Mouse (Mus musculus) retina, adult 2 months (tissue): ENCODE results near the gene Sema4g.
"Not testable (repeated sequence)": the region's sequence is repeated elsewhere in the genome, so short reads cannot be mapped to it uniquely, and the experiment has no call there.

Source experiments
- DNase-seq: peaks from one replicate; pipeline ENCODE4 v3.0.0-alpha.2; 2012; ENCODE audit warnings: low read depth, low spot score

The Sema4g gene

DNA sequence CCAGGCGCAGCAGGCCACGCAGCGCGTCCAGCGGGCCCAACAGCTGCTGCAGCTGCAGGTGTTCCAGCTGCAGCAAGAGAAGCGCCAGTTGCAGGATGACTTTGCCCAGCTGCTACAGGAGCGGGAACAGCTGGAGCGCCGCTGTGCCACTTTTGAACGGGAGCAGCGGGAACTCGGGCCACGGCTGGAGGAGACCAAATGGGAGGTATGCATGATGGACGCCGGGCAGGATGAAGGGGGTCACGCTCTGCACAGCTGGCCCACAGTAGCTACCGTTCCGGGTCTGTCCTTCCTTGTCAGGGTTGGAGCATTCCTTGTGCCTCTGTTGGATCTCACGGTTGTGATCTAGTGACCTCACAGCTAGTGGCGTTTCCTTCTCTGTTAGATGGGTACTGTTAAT, 35.9 kb downstream of the Sema4g start:
- no peak for DNase-seq

DNA sequence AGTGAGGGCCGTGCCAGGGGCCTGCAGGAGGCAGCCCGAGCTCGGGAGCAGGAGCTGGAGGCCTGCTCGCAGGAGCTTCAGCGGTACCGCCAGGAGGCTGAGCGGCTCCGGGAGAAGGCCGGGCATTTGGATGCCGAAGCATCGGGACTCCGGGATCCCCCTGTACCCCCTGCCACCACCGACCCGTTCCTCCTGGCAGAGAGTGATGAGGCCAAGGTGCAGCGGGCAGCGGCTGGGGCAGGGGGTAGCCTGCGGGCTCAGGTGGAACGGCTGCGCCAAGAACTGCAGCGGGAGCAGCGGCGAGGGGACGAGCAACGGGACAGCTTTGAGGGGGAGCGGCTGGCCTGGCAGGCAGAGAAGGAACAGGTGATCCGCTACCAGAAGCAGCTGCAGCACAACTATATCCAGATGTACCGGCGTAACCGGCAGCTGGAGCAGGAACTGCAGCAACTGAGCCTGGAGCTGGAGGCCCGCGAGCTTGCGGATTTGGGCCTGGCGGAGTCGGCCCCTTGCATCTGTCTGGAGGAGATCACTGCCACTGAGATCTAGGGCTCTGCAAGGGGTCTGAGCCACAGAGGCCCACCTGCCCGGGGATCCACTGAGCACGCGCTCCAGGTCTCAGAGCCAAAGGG, 37.2 kb downstream of the Sema4g start:
- no peak for DNase-seq

DNA sequence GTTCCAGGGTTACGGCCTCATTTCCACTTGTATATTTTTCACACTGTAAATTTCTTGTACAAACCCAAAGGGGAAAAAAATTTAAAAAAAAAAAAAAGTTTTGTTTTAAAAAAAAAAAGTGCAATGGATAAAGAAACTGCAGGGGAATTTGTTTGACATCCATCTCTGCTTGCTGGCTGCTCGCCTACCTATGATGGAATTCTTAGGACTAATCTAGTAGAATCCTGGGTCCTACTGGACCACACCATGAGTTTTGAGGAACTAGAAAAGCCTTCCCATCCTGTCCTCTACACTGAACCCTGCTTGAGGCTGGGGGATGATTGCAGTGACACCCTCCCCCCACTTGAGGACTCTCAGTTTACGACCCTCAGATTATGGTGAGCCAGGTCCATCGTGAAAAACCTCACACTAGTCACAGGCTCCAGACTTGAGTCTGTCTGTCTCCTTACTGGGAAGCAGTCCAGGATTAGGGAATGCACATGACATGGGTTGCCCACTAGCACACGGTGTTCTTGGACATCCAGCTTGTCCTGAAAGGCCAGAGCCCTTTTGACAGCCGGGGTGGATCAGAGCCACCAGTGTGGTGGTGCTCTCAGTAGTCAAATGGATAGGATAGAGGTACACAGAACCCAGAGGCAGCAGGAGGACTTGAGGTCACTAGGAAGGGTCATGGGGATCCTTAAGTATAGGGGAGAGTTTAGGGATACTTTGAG, 38.2 kb downstream of the Sema4g start:
- DNase-seq, result no peak

DNA sequence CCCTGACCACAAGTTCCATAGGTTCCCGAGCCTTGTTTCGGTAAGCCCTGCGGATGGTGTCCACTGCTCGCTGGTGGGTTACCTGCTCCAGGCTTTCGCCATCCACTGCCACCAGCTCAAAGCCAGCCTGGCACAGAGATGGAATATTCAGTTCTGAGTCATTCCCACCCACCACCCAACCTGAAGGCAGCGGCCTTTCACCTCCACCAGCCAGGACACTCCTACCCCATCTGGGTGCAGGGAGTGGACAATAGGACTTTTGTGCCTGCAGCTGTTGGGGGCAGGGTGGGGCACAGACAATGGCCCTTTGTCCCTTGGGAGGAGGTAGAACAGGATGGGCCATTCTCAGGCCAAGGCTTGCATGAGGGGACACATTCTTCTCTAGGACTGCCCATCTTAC, 38.9 kb downstream of the Sema4g start:
- no peak for DNase-seq

DNA sequence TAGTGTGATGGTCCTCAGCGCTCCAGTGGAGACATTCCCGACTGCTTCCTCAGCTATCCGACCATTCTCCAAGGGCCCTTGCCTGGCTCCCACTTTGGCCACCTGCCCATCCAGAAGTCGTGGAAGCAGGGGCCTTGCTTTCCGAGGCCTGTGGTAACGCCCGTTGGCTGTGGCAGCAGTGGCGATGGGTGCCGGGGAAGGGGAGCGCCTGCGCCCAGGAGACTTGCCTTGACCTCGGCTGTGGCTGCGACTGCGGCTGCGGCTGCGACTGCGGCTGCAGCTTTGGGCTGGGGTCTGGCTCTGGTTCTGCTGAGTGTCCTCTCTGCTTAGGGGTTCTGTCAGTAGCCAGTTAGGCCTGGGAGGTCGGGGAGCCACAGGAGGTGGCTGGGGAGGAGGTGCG, 39.8 kb downstream of the Sema4g start:
- no peak for DNase-seq

DNA sequence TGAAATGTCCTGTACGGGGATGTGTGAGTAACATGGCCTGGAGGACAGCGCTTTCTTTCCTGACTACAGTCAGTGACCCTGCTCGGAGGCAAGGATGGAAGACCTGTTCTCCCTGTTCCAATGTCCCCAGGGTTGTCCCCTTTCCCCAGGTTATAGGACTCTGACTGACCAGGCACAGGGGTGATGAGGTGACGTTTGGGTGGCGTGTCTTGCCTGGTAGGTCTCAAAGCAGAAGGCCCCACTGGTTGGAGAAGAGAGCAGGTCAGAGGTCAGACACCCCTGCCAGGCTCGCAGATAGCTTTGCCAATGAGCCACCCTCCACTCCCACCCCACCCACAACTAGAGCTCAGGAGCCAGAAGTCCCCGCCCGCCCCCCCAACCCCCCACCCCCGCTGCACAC, 40.7 kb downstream of the Sema4g start:
- DNase-seq, result no peak

DNA sequence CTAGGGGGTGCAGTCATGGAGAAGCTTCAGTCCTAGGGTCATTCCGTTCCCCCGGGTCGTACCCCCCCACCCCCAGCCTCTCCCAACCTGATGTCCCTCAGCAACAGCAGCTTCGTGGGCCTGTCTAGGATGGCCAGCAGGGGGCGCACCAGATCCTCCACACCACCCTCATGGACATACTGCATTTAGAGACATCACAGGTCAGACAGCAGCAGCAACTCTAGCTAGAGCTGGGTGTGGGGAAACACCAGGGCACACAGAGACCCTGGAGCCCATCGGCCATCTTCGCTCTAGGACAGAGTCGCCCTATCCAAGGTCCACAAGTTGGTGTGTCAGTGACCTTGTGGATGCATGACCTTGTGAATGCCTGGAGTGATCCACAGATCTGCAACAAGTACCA, 41.2 kb downstream of the Sema4g start:
- DNase-seq, result no peak

DNA sequence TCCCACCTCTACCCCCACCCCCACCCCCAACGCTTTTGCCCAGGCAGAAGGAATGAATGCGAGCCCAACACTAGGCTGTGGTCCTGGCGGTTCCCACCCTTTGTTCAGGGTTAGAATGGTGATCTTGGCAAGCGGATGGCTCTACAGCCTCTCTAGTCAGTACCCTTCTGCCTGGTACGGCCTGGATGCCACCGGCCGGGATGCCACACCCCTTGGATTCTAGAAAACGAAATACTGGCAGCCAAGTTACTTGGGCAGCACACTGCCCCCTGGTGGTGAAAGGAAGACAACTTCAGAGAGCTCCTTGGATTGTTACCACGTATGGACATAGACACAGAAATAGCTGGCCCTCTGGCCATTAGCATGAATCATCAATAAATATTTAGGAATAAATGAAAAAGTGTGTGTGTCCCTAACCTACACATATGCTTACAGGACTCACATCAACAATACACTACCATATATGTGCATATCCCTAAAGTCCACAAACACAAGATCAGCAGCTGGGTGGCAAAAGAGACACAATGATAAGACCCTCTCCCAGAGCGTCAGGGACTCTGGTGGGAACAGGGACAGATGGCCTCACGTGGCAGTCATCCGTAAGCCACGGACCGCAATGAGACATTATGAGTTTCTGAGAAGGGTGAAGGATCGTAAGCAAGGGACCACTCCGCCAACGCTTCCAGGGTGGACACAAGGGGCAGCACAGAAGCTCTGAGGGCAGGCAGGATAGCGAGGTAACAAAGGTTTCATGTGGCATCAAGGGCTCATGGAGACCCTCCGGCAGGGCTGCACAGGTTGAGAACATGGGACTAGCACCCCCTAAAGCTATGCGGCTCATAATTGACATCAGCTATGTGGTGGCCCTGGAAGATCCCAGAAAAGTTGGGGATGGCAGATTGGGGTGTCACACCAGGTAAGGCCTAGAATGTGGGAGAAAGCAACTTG, 42.1 kb downstream of the Sema4g start:
- no peak for DNase-seq

DNA sequence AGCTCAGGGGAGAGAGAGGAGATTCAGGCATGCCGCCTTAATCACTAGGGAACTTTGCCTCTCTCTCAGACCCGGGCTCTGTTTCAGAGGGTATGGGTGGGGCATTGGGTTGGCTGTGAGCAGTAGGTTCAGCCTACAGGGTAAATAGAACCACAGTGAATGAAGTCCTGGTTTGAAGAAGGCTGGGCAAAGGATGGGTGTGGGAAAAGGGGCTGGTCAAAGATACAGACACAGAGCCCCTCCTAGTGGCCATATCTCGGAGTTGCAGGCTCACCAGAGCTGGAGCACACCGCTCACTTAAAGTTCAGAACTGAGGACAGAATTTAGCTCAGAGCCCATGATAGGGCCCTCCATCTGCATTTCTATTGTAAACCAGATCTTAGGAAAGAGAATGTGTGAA, 42.9 kb downstream of the Sema4g start:
- no peak for DNase-seq

DNA sequence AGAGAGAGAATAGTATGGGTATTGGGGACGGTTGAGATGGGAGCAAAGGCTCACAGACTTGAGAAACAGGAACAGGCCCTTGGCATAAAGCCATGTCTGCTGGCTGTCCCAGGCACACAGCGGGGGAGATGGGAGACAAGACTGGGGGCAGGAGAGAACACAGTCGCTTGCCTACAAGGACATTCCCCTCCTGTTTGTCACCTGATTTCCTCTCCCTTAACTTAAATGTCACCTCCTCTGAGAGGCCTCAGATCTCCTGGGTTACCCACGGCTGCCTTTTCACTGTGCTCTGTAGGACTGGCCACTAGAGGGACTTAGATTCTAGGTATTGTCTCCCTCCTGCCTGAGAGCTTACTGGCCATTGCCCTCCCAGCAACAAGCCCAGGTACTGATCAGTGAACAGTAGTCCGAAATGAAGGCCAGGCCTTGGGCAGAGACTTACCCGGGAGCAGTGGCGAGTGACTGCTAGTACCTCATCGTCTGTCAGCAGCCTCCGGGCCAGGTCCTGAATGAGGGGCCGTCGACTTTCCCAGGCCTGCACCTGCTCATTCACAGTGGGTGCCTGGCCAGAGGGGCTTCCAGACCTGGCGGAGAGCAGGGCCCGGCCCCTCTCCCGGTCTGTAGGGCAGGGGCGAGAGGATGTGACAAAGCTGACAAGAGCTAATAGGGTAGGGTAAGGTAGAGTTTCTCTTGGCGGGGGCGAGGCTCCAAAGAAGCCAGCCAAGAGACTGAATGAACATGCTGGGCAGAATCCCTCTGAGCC, 43.9 kb downstream of the Sema4g start:
- DNase-seq, result no peak

DNA sequence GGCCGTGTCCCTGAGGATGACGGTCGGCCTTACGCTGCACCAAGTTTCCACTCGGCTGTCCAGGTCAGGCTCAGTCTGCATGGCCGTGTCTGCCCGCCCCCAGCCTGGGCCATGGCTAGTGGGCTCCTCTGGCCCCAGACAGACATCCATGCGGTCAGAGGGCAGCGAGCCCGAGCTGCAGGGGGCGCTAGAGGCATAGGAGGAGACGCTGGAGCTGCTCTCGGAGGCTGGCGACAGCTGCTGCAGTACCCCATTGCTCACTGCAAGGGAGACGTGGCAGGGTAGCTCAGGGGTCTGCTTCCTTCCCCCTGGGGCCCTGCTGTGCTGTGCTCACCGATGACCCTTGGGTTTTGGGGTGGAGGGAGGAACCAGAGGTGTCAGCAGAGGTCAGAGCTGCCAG, 48.0 kb downstream of the Sema4g start:
- no peak for DNase-seq

DNA sequence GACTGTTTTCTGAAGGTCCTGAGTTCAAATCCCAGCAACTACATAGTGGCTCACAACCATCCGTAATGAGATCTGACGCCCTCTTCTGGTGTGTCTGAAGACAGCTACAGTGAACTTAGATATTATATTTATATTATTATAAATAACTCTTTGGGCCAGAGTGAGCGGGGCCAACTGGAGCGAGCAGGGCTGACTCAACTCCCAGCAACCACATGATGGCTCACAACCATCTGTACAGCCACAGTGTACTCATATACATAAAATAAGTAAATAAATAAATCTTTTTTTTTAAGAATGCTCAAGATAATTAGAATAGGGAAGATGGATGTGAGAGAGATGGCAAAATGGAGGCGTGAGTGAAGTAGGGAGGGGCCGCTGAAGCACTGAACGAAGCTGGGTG, 49.3 kb downstream of the Sema4g start:
- not testable (repeated sequence) for DNase-seq

DNA sequence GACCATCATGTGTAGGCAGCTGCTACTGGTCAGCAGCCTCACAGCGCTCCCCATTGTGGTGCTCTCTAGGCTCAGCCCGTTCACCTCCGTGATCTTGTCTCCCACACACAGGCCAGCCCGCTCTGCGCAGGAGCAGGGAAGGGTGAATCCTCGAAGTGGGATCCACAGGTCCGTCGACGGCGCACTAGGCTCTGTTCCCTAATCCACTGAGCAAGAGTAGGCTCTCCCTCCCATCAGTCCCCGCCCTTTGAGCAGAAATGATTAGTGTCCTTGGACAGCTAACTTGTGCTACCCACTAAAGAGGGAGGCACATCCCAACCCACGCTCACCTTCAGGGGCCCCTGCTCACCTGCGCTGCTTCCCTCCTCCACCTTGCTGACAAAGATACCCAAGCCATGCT, 51.3 kb downstream of the Sema4g start:
- no peak for DNase-seq

DNA sequence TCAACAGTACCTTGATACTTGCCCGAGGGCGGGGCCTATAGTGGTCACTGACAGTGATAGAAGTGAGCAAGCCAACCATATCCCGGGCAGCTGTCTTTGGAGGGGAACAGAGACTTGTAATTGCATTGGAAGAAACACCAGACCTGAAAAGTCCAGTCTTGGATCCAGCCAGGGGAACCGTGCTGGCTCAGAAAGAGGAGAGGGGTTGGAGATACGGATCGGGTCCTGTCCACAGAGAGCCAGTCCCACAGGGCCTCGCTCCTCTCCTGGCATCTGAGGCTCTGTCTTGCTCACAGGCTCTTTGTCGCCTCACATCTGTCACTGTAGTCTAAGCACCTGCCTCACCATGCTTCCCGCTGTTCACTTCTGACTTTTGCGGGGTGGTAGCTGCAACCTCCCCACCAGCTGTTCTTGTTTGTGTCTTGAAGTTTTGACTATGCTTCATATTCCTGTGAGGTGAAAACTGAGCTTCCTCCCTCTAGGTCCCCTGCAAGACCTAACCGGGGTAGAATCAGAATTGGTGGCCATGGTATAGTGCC, 55.6 kb downstream of the Sema4g start:
- DNase-seq, result no peak

DNA sequence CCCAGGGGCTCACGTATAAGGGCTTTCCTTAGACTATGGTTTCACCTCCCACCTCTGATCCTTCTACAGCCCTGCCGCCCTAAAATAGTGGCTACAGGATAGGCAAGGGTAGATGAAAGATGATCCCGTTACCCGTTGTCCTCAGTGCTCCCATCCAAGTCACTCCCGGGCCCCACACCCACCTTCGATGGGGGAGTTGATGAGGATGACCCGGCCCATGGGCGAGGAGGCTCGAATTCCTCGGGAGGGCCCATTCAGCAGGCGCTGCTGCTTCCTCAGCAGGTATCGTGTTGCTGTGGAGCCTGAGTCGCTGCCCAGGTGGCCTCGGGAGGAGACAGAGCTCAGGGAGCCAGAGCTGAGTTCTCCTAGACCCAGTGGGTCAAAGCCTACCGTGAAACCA, 56.3 kb downstream of the Sema4g start:
- DNase-seq, result no peak

DNA sequence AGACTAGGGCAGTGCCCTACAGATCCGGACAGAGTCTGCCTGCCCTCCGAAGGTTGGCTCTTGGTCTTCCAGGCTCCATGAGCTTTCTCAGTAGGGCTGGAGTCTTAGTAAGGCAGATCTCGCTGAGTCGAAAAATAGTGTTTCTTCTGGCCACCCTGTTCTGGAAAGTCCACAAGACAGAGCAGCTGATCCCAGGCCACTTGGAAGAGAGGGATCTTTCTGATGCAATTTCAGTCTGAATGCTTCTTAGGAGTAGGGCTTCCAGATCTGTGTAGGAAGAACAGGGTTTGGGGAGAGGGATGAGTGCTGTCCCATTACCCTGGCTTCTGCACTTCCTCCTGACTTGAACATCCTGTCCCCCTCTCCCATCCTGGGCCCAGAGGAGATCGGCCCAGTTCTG, 56.8 kb downstream of the Sema4g start, which contains the start of gene Pdzd7:
TSS of gene Pdzd7 (minus strand) at position 67 of the 400 bp plus-strand sequence.
- DNase-seq, result no peak

DNA sequence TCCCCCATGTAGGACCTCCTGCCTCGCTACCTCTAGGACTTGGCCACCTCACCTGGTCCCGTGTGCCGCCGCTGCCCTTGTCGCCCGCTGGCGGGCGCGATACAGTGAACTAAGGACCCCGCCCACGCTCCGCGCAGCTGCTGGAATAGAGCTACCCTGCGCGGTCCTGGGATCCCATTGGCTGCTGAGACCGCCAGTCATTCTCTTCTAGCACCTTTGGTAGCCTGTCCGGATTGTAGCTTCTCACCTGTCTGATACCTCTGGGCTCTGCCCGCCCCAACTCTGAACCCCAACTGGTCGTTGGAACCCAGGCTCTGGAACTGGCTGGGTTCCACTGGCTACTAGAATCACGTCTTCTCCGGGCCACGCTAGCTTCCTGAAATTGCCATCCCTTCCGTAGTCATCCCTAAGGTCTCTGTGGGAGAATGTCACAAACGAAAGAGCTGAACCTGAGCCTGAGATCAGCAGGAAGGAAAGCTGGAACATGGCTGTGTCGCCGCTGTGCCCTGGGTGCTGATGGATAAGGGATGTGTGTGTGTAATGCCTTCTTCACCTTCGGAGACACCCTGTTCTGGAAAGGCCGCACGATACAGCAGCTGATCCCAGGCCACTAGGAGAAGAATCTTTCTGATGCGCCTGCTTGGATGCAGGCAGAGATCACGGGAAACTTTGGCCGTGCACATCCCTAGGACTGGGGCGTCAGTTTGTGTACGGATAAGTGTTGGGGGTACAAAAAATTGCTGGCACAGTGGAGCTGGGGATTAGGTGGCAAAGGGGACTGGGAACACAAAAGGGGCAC, 57.8 kb downstream of the Sema4g start:
- peak; percentile 83 for DNase-seq

DNA sequence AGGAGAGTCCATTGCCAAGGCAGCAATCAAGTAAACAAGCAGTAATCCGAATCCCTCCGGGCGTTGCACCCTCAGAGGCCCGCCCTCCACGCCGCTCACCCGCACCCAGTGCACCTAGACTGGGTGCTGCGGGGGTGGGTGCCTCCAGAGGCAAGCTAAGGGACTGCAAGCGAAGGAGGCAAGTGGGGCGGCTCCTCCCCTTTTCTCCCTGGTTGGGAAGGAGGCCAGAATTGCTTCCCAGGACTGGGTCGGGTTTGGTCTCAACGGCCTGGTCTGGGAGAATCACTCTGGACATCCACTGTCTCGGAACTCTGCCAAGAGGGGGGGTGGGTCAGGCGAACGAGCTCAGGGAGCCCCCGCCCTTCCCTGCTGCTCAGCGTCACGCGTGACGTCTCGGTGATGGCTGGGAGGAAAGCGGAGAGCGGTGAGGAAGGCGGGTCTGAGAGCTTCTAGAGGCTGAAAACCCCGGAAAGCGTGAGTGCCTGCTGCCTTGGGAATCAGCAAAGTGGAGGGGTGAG, 58.6 kb downstream of the Sema4g start, which contains the start of gene Sfxn3:
TSS of gene Sfxn3 (plus strand) at position 87 of the 518 bp plus-strand sequence.
- peak; percentile 79 for DNase-seq

DNA sequence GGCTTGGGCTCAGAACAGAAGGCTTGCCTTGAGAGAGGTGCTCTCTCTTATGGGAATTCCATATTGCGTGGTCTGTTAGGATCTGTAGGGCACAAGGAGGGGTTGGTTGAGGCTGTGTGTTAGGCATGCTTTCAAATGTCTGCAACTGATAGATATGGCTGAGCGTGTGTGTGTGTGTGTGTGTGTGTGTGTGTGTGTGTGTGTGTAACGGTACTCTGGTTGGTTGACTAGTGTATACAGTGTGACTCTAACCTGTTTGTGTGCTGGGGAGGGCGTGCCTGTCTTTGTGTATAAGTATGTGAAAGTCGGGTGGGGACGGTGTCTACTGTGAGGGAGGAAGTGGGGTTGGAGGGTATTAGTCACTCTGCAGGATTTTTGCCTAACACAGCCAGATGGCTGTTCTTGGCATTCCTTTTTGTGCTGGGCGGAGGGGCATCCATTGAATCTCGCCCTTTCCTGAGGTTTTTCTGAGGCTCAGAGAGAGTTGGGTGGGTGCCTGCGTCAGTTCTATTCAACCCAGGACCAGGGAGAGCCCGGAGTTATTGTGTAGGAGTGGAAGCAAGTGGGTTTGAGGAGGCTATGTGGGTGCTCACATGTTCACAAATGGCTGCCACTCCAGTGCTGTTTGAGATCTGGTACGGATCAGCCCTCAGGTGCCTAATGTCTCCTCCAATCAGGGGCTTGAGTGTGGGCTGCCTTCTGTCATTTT, 59.2 kb downstream of the Sema4g start:
- no peak for DNase-seq
